Mouse (Mus musculus) myocyte (in vitro differentiated cells): ENCODE results near the gene Wbp2nl. TPM values are rescaled to one million over a fixed set of nuclear protein-coding genes. Genes with fewer than 3 reads are reported as not detected.
A peak's percentile ranks its signal among the peaks of the same experiment; 100 is the strongest.

Experiments used
- H3K27me3 ChIP-seq: one replicate; pipeline ENCODE4 v1.6.1; 2011; ENCODE audit not compliant: control insufficient read depth, insufficient read depth, insufficient read length
- H3K36me3 ChIP-seq: one replicate; pipeline ENCODE4 v1.6.1; 2011; ENCODE audit not compliant: control insufficient read depth, insufficient read depth
- H3K4me2 ChIP-seq: one replicate; pipeline ENCODE4 v1.6.1; 2011; ENCODE audit warnings: low read depth, control low read depth
- H3K4me3 ChIP-seq: one replicate; pipeline ENCODE4 v1.5.1; 2011; ENCODE audit warnings: mild to moderate bottlenecking, control low read depth, moderate library complexity
- H3K79me2 ChIP-seq: one replicate; pipeline ENCODE4 v1.6.1; 2011; ENCODE audit not compliant: control insufficient read depth, insufficient read depth
- H3ac ChIP-seq: one replicate; pipeline ENCODE4 v1.6.1; 2011; ENCODE audit not compliant: control insufficient read depth, insufficient read length
- CEBPB ChIP-seq: IDR thresholded peaks from 2 replicates; pipeline ENCODE4 v1.6.1; 2011; ENCODE audit warnings: mild to moderate bottlenecking, moderate library complexity; ENCODE audit not compliant: poor library complexity, insufficient read depth, severe bottlenecking
- E2F4 ChIP-seq: IDR thresholded peaks from one replicate; pipeline ENCODE4 v1.6.1; 2011; ENCODE audit warnings: mild to moderate bottlenecking, control low read depth, moderate library complexity; ENCODE audit not compliant: insufficient read depth
- MAX ChIP-seq: IDR thresholded peaks from one replicate; pipeline ENCODE4 v1.6.1; 2011; ENCODE audit warnings: low read depth, mild to moderate bottlenecking, control low read depth
- MYOD1 ChIP-seq, 3 experiments: IDR thresholded peaks; one replicate each; pipeline ENCODE4 v1.6.1; 2011; ENCODE audit warnings: control low read depth in 2 of 3, low read depth in 2 of 3, mild to moderate bottlenecking in 2 of 3, moderate library complexity in 1 of 3; ENCODE audit not compliant: insufficient read length in 2 of 3, control insufficient read depth in 1 of 3
- MYOG ChIP-seq, 3 experiments: IDR thresholded peaks; one replicate each; pipeline ENCODE4 v1.6.1; 2011; ENCODE audit warnings: control low read depth in 2 of 3, low read depth in 2 of 3, mild to moderate bottlenecking in 2 of 3; ENCODE audit not compliant: insufficient read length in 2 of 3, control insufficient read depth in 1 of 3, insufficient read depth in 1 of 3
- POLR2A ChIP-seq: IDR thresholded peaks from one replicate; pipeline ENCODE4 v1.6.1; 2011; ENCODE audit warnings: low read depth, mild to moderate bottlenecking, control low read depth, moderate library complexity; ENCODE audit not compliant: insufficient read length
- POLR2AphosphoS2 ChIP-seq: IDR thresholded peaks from one replicate; pipeline ENCODE4 v1.6.1; 2011; ENCODE audit warnings: low read depth, control low read depth; ENCODE audit not compliant: insufficient read length
- REST ChIP-seq: IDR thresholded peaks from one replicate; pipeline ENCODE4 v1.6.1; 2011; ENCODE audit warnings: mild to moderate bottlenecking, control low read depth, moderate library complexity; ENCODE audit not compliant: insufficient read depth, insufficient read length
- SRF ChIP-seq: IDR thresholded peaks from one replicate; pipeline ENCODE4 v1.6.1; 2011; ENCODE audit warnings: low read depth; ENCODE audit not compliant: control insufficient read depth, insufficient read length
- TCF12 ChIP-seq: IDR thresholded peaks from one replicate; pipeline ENCODE4 v1.6.1; 2011; ENCODE audit warnings: mild to moderate bottlenecking, control low read depth; ENCODE audit not compliant: poor library complexity, insufficient read depth, severe bottlenecking
- TCF3 ChIP-seq: IDR thresholded peaks from one replicate; pipeline ENCODE4 v1.6.1; 2011; ENCODE audit warnings: low read depth, control low read depth; ENCODE audit not compliant: insufficient read length
- USF1 ChIP-seq: IDR thresholded peaks from one replicate; pipeline ENCODE4 v1.6.1; 2011; ENCODE audit warnings: low read depth, mild to moderate bottlenecking, control low read depth, moderate library complexity
- polyA plus RNA-seq: library from polyadenylated mRNA; unstranded; fragments of >200 nt; fragmentation: generic; extraction: Trizol; gene quantifications from one replicate; pipeline ENCODE4 v1.2.1, GENCODE M21; 2012; ENCODE audit warnings: missing spikeins

Wbp2nl gene
- polyA plus RNA-seq, 1 experiment, result not detected

- Histone ChIP-seq H3K27me3 (no peaks in the 10 kb centered on the region), H3K4me2 (peak overlapping the region; percentile 98), H3K4me3 (peak overlapping the region; percentile 55), H3K79me2 (peaks cover 5% of the 10 kb centered on the region), H3K36me3 (peaks cover 10% of the 10 kb centered on the region), H3ac (no peak overlapping the region)
- TF ChIP-seq TCF12, result no peak
- no peak for TF ChIP-seq TCF3
- no peak for TF ChIP-seq CEBPB
- TF ChIP-seq MAX, result no peak
- TF ChIP-seq USF1, result no peak
- no peak for TF ChIP-seq SRF
- no peak for TF ChIP-seq POLR2A
Observed at GRCm38 (mm10) chr15:82339150-82339549, 40.4 kb downstream of the Wbp2nl start.

DNA sequence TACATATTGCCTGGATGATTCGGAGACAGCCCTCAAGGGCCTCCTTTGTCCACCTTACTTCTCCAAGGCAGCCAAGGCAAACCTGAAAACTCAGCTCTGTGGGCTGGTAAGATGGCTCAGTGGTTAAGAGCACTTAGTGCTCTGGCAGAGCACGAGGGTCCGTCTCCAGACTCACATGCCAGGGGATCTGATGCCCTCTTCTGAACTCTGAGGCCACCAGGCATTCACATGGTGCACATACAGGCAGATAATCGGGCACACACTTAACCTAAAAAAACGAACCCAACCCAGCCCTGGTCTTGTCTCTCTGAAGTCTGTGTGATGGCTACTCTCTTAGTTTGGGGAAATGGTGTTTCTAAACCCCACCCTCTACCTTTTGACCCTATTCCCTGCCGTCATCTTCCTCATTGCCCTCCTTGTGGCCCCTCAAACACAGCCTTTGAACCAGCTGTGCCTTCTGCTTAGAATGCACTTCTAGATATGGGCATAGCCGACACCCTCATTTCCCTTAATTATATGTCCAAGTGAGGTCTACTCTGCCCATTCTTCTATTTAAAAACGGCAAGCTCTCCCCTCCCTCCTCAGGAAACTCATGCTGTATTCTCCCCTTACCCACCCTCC lies 41.0 kb downstream of the Wbp2nl start:
- H3ac ChIP-seq, result no peak overlapping the region
- no peak for TF ChIP-seq MYOG (IDR thresholded peaks at IDR 0.05; ENCODE audit: control insufficient read depth in 1 of 3, insufficient read depth in 1 of 3, insufficient read length in 2 of 3, low read depth in 2 of 3)
- TF ChIP-seq POLR2AphosphoS2, result no peak
- no peak for TF ChIP-seq REST
- no peak for TF ChIP-seq POLR2A
- no peak for TF ChIP-seq E2F4
- no peak for TF ChIP-seq TCF3
- no peak for TF ChIP-seq CEBPB
- TF ChIP-seq MAX, result no peak
- no peak for TF ChIP-seq MYOD1 (IDR thresholded peaks at IDR 0.05; ENCODE audit: control insufficient read depth in 1 of 3, insufficient read length in 2 of 3, low read depth in 2 of 3)
- TF ChIP-seq TCF12, result no peak
- no peak for TF ChIP-seq USF1
- no peak for TF ChIP-seq SRF
- peaks cover 4% of the 10 kb centered on the region for H3K36me3 ChIP-seq
- H3K27me3 ChIP-seq, result no peaks in the 10 kb centered on the region
- peaks cover 5% of the 10 kb centered on the region for H3K79me2 ChIP-seq
- no peak overlapping the region for H3K4me2 ChIP-seq
- H3K4me3 ChIP-seq, result peak overlapping the region; percentile 55

- Histone ChIP-seq H3K79me2 (peaks cover 5% of the 10 kb centered on the region), H3K27me3 (no peaks in the 10 kb centered on the region), H3K4me3 (no peak overlapping the region), H3K36me3 (peaks cover 3% of the 10 kb centered on the region), H3ac (no peak overlapping the region), H3K4me2 (no peak overlapping the region)
- TF ChIP-seq MAX (no peak), SRF (no peak), TCF3 (no peak), MYOG (IDR thresholded peaks at IDR 0.05; ENCODE audit: control insufficient read depth in 1 of 3, insufficient read depth in 1 of 3, insufficient read length in 2 of 3, low read depth in 2 of 3) (no peak)
Observed at GRCm38 (mm10) chr15:82340414-82341035, 41.8 kb downstream of the Wbp2nl start.

- H3ac ChIP-seq, result no peak overlapping the region
Observed at GRCm38 (mm10) chr15:82341036-82341501, 42.3 kb downstream of the Wbp2nl start.

GRCm38 (mm10) chr15:82341675-82342542 lies 43.2 kb downstream of the Wbp2nl start:
- H3K27me3 ChIP-seq, result no peaks in the 10 kb centered on the region
- no peaks in the 10 kb centered on the region for H3K36me3 ChIP-seq
- peaks cover 12% of the 10 kb centered on the region for H3K79me2 ChIP-seq
- no peak overlapping the region for H3ac ChIP-seq
- no peak for TF ChIP-seq USF1
- no peak for TF ChIP-seq POLR2A
- H3K4me2 ChIP-seq, result no peak overlapping the region
- H3K4me3 ChIP-seq, result no peak overlapping the region

More at GRCm38 (mm10) chr15:82341036-82341501, 42.3 kb downstream of the Wbp2nl start:
- no peak overlapping the region for H3K4me3 ChIP-seq
- no peaks in the 10 kb centered on the region for H3K27me3 ChIP-seq
- peaks cover 5% of the 10 kb centered on the region for H3K79me2 ChIP-seq
- no peaks in the 10 kb centered on the region for H3K36me3 ChIP-seq
- TF ChIP-seq POLR2AphosphoS2 (no peak), USF1 (no peak), CEBPB (no peak)
- H3K4me2 ChIP-seq, result no peak overlapping the region
